Comparison of ENCODE assay signal across 8 mouse cellular contexts in the genomic region with DNA sequence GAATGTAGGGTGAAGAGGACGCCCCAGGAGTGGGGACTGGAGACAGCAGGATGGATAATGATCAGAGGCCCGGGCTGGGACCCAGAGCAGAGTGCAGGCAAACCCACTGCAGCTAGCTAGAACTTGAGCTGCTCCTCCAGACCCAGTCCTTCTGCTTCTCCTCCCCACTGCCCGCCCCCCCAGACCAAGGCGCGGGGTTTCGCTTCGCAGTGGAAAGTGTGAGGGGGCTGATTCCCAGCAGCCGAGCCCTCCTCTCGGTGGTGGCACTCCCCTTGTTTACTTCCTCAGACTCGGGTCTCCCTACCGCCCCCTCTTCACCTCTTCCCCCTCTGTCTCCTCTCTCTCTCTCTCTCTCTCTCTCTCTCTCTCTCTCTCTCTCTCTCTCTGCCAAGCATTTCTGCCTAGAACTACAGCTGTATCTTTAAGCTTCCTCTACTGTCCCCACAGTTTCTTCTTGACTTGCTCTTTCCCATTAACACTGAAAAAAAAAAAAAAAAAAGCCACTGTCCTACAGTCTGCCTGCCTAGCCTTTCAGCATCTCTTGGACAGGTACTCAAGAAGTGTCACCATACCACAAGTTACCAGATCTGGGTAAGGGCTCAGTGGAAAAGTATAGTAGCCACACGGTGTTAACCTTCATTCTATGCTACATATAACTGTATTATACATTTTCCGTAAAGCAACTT. TPM values are rescaled to one million over a fixed set of nuclear protein-coding genes. Genes with fewer than 3 reads are reported as not detected.
DNase-seq lines count a peak whose midpoint lies in the region; ATAC-seq and TF ChIP-seq lines count a peak whose summit lies in the region.

TSS of gene Lag3 (minus strand) at position 173 of the 686 bp plus-strand sequence.

- H3K36me3 ChIP-seq in lung, embryonic 14.5 days (ENCODE audit: insufficient read depth), result peaks cover 27% of the 10 kb centered on the region
- peaks cover 19% of the 10 kb centered on the region for H3K36me3 ChIP-seq in stomach, embryonic 15.5 days

- peaks cover 12% of the 10 kb centered on the region for H3K4me1 ChIP-seq in lung, embryonic 14.5 days (ENCODE audit: insufficient read depth)
- H3K4me1 ChIP-seq in stomach, embryonic 15.5 days, result peaks cover 43% of the 10 kb centered on the region

- H3K27ac ChIP-seq in lung, embryonic 14.5 days (ENCODE audit: low read depth), result peak within 1 kb of the TSS; percentile 15; the same call in 1 of the 2 replicates
- H3K27ac ChIP-seq in stomach, embryonic 15.5 days, result 0 out of 2 replicates have a peak within 1 kb of the TSS, but pooled peaks have one; percentile 26

- WGBS in lung, embryonic 14.5 days, result 9% methylated on average over 13 of the region's 13 CpGs
- 10% methylated on average over 13 of the region's 13 CpGs for WGBS in stomach, embryonic 15.5 days

- peak within 1 kb of the TSS; percentile 36; the same call in 1 of the 2 replicates for H3K4me2 ChIP-seq in lung, embryonic 14.5 days
- peak within 1 kb of the TSS; percentile 35 for H3K4me2 ChIP-seq in stomach, embryonic 15.5 days

- peak; percentile 17 to 27 for DNase-seq in adrenal gland, adult (ENCODE audit: inconsistent age in 2 of 2, low spot score in 1 of 2)
- no peak for DNase-seq in adrenal gland, postnatal 4 days (ENCODE audit: low spot score in 2 of 2)
- DNase-seq in lung, embryonic 14.5 days, result peak; percentile 46
- no peak for DNase-seq in lung, adult 18-20 months
- DNase-seq in frontal cortex, postnatal 14 days (ENCODE audit: low spot score in 2 of 2), result no peak
- no peak for DNase-seq in adrenal gland, adult 8-10 months

- peaks cover 10% of the 10 kb centered on the region; the same call in 1 of the 2 replicates for H3K27me3 ChIP-seq in lung, embryonic 14.5 days (ENCODE audit: insufficient read depth, low read length)
- H3K27me3 ChIP-seq in stomach, embryonic 15.5 days (replicated peaks), result 0 out of 2 replicates have a peak, but pooled peaks cover 7% of the 10 kb centered on the region

- TF ChIP-seq CTCF in lung, embryonic 14.5 days (IDR thresholded peaks at IDR 0.05; ENCODE audit: low read depth), result no peak

- H3K9me3 ChIP-seq in lung, embryonic 14.5 days (ENCODE audit: low read depth, low read length), result no peaks in the 10 kb centered on the region
- H3K9me3 ChIP-seq in stomach, embryonic 15.5 days, result no peaks in the 10 kb centered on the region

- H3K9ac ChIP-seq in lung, embryonic 14.5 days, result peak within 1 kb of the TSS; percentile 23
- no peak within 1 kb of the TSS for H3K9ac ChIP-seq in stomach, embryonic 15.5 days

- ATAC-seq in lung, embryonic 14.5 days (ENCODE audit: insufficient read depth), result peak; percentile 8; the same call in 1 of the 2 replicates
- ATAC-seq in inflammation-experienced regulatory T-cells, adult 6 months, result peak; percentile 36
- no peak for ATAC-seq in stomach, embryonic 15.5 days (ENCODE audit: insufficient read depth, low FRiP score, low read depth)

- no peak within 1 kb of the TSS for H3K4me3 ChIP-seq in lung, embryonic 14.5 days (ENCODE audit: low read depth, low read length)
- H3K4me3 ChIP-seq in stomach, embryonic 15.5 days (replicated peaks), result no peak within 1 kb of the TSS

RNA-seq across cellular contexts. Expression of gene Lag3, which starts in this region (rescaled TPM):
- 1 to 10 TPM; 1.5 to 1.7 TPM for total RNA-seq in adrenal gland, postnatal 4 days (2021)
- 1.4 and 2.2 TPM in 2 replicates for polyA plus RNA-seq in lung, embryonic 14.5 days (2014; fragmentation: Nextera tagmentation; extraction: Ambion mirVana)
- 10 to 100 TPM; 30.8 to 40.1 (median 38.3) TPM for polyA plus RNA-seq in inflammation-experienced regulatory T-cells, adult 6 months (2017; shearing (Covaris generic))
- polyA plus RNA-seq in stomach, embryonic 15.5 days (2015; fragmentation: Nextera tagmentation; extraction: Ambion mirVana), result 1.5 and 2.4 TPM in 2 replicates
- 1 to 10 TPM; 1.1 to 2.7 (median 1.2) TPM for total RNA-seq in adrenal gland, adult 8-10 months (2022)

Comparison
In these comparisons a context has a peak if more than half of its experiments do, and no peak if none do; other contexts are left out.
1. DNase-seq: peak in adrenal gland, adult (2 of 2) and lung, embryonic 14.5 days (single experiment); none in adrenal gland, postnatal 4 days (0 of 2), lung, adult 18-20 months (0 of 2), frontal cortex, postnatal 14 days (0 of 2) and adrenal gland, adult 8-10 months (single experiment).